Comparison of ENCODE assay signal across 8 mouse cellular contexts in genomic region chr1:134093771-134094526, GRCm38 (mm10). TPM values are rescaled to one million over a fixed set of nuclear protein-coding genes. Genes with fewer than 3 reads are reported as not detected.
DNase-seq lines count a peak whose midpoint lies in the region; ATAC-seq and TF ChIP-seq lines count a peak whose summit lies in the region.

No protein-coding gene starts in this region.

- H3K4me2 ChIP-seq in kidney, embryonic 16.5 days (replicated peaks; ENCODE audit: low read depth, low read length) = peak overlapping the region; percentile 90
- peak overlapping the region; percentile 89 for H3K4me2 ChIP-seq in hindbrain, embryonic 15.5 days
- peak overlapping the region; percentile 66 for H3K4me2 ChIP-seq in lung, postnatal 0 days (replicated peaks; ENCODE audit: low read depth, low read length)

- H3K9ac ChIP-seq in kidney, embryonic 16.5 days (replicated peaks; ENCODE audit: low read length) = peak overlapping the region; percentile 76
- no peak overlapping the region; the same call in 1 of the 2 replicates for H3K9ac ChIP-seq in hindbrain, embryonic 15.5 days
- 0 out of 2 replicates have a peak overlapping the region, but pooled peaks have one; percentile 26 for H3K9ac ChIP-seq in lung, postnatal 0 days (replicated peaks; ENCODE audit: low read depth)

- DNase-seq in kidney, adult 18-20 months = no peak
- peak; percentile 87 for DNase-seq in lung, postnatal 0 days (ENCODE audit: low spot score)
- DNase-seq in embryo, embryonic 9.5 days (ENCODE audit: extremely low spot score) = no peak
- DNase-seq in layer of hippocampus, postnatal 25 days (ENCODE audit: extremely low spot score in 1 of 2, low spot score in 1 of 2) = no peak

- peak; percentile 62 for TF ChIP-seq EP300 in lung, postnatal 0 days (IDR thresholded peaks at IDR 0.05)

- WGBS in kidney, embryonic 16.5 days = 56% methylated on average over 13 of the region's 13 CpGs
- 59% methylated on average over 13 of the region's 13 CpGs for WGBS in hindbrain, embryonic 15.5 days
- 38% methylated on average over 11 of the region's 13 CpGs for WGBS in lung, postnatal 0 days
- 58% methylated on average over 13 of the region's 13 CpGs for WGBS in small intestine, adult 2 months

- peak overlapping the region; percentile 57 for H3K4me3 ChIP-seq in kidney, embryonic 16.5 days (ENCODE audit: low read length)
- H3K4me3 ChIP-seq in brown adipose tissue, adult 24 weeks (ENCODE audit: insufficient read depth, low read depth, low read length) = peak overlapping the region; percentile 66
- peak overlapping the region; percentile 49 for H3K4me3 ChIP-seq in hindbrain, embryonic 15.5 days
- no peak overlapping the region; the same call in 1 of the 2 replicates for H3K4me3 ChIP-seq in lung, postnatal 0 days (ENCODE audit: low read depth, low read length)
- peak overlapping the region; percentile 70 for H3K4me3 ChIP-seq in small intestine, adult 2 months (ENCODE audit: low read depth, low read length)

- peaks cover 50% of the 10 kb centered on the region for H3K4me1 ChIP-seq in kidney, embryonic 16.5 days (ENCODE audit: insufficient read depth, low read length)
- H3K4me1 ChIP-seq in brown adipose tissue, adult 24 weeks (ENCODE audit: control insufficient read depth, insufficient read depth, insufficient read length, low read length) = peaks cover 60% of the 10 kb centered on the region
- H3K4me1 ChIP-seq in hindbrain, embryonic 15.5 days (replicated peaks) = peaks cover 50% of the 10 kb centered on the region
- peaks cover 64% of the 10 kb centered on the region for H3K4me1 ChIP-seq in lung, postnatal 0 days (ENCODE audit: insufficient read depth, low read depth, low read length)
- peaks cover 59% of the 10 kb centered on the region for H3K4me1 ChIP-seq in small intestine, adult 2 months (ENCODE audit: control insufficient read depth, insufficient read depth, insufficient read length, low read length)

- no peak for TF ChIP-seq CTCF in lung, postnatal 0 days (IDR thresholded peaks at IDR 0.05)
- no peak for TF ChIP-seq CTCF in small intestine, adult 2 months (IDR thresholded peaks at IDR 0.05; ENCODE audit: extremely low read depth, insufficient read length, insufficient replicate concordance, low read depth, low read length)

- H3K36me3 ChIP-seq in kidney, embryonic 16.5 days (ENCODE audit: insufficient read depth, low read length) = no peaks in the 10 kb centered on the region
- H3K36me3 ChIP-seq in hindbrain, embryonic 15.5 days = no peaks in the 10 kb centered on the region
- H3K36me3 ChIP-seq in lung, postnatal 0 days (ENCODE audit: insufficient read depth, low read length) = no peaks in the 10 kb centered on the region
- H3K36me3 ChIP-seq in small intestine, adult 2 months (ENCODE audit: control insufficient read depth, insufficient read depth, low read length) = no peaks in the 10 kb centered on the region

- no peaks in the 10 kb centered on the region for H3K27me3 ChIP-seq in kidney, embryonic 16.5 days (ENCODE audit: insufficient read depth, low read length)
- no peaks in the 10 kb centered on the region for H3K27me3 ChIP-seq in hindbrain, embryonic 15.5 days
- no peaks in the 10 kb centered on the region for H3K27me3 ChIP-seq in lung, postnatal 0 days (replicated peaks; ENCODE audit: insufficient read depth, low read length)
- no peaks in the 10 kb centered on the region for H3K27me3 ChIP-seq in small intestine, adult 2 months (ENCODE audit: control insufficient read depth, insufficient read depth, low read length)

- ATAC-seq in kidney, embryonic 16.5 days (ENCODE audit: low FRiP score, low TSS enrichment) = no peak
- no peak for ATAC-seq in hindbrain, embryonic 15.5 days (ENCODE audit: low FRiP score, low read depth)
- ATAC-seq in lung, postnatal 0 days = peak; percentile 16

- H3K27ac ChIP-seq in kidney, embryonic 16.5 days (ENCODE audit: low read length) = peak overlapping the region; percentile 94
- H3K27ac ChIP-seq in brown adipose tissue, adult 24 weeks (replicated peaks; ENCODE audit: low read depth, low read length) = peak overlapping the region; percentile 100
- peak overlapping the region; percentile 76 for H3K27ac ChIP-seq in hindbrain, embryonic 15.5 days (replicated peaks)
- H3K27ac ChIP-seq in lung, postnatal 0 days (ENCODE audit: low read length) = peak overlapping the region; percentile 97
- peak overlapping the region; percentile 97 for H3K27ac ChIP-seq in small intestine, adult 2 months (ENCODE audit: insufficient read depth, low read depth, low read length)

- TF ChIP-seq POLR2A in small intestine, adult 2 months (IDR thresholded peaks at IDR 0.05; ENCODE audit: low read depth, low read length) = no peak

- H3K9me3 ChIP-seq in kidney, embryonic 16.5 days (ENCODE audit: low read length) = no peaks in the 10 kb centered on the region
- no peaks in the 10 kb centered on the region for H3K9me3 ChIP-seq in hindbrain, embryonic 15.5 days
- no peaks in the 10 kb centered on the region for H3K9me3 ChIP-seq in lung, postnatal 0 days (ENCODE audit: low read length)

RNA-seq across cellular contexts. Expression of gene Btg2, which starts 15.0 kb away (rescaled TPM):
- polyA plus RNA-seq in kidney, embryonic 16.5 days (2015; fragmentation: Nextera tagmentation; extraction: Ambion mirVana) = 36.2 and 38.2 TPM in 2 replicates
- 16.6 and 53.4 TPM in 2 replicates for polyA plus RNA-seq in brown adipose tissue, adult 24 weeks (2012; ENCODE audit: insufficient read depth, insufficient read length, missing spikeins)
- 30.4 and 49.0 TPM in 2 replicates for polyA plus RNA-seq in hindbrain, embryonic 15.5 days (2015; fragmentation: Nextera tagmentation; extraction: Ambion mirVana)
- 177 and 184 TPM in 2 replicates for polyA plus RNA-seq in lung, postnatal 0 days (2015; fragmentation: Nextera tagmentation; extraction: Ambion mirVana)
- polyA plus RNA-seq in small intestine, adult 2 months (2012; rRNA removed) = 18.0 and 73.7 TPM in 2 replicates
- 10 to 100 TPM; 17.0 to 18.1 TPM for total RNA-seq in layer of hippocampus, postnatal 25 days (2021)

RNA-seq across cellular contexts. Expression of gene Chit1, which starts 17.1 kb away (rescaled TPM):
- polyA plus RNA-seq in kidney, embryonic 16.5 days (2015; fragmentation: Nextera tagmentation; extraction: Ambion mirVana) = 0.17 and 0.21 TPM in 2 replicates
- not detected in 2 replicates for polyA plus RNA-seq in brown adipose tissue, adult 24 weeks (2012; ENCODE audit: insufficient read depth, insufficient read length, missing spikeins)
- 0.37 and 0.38 TPM in 2 replicates for polyA plus RNA-seq in hindbrain, embryonic 15.5 days (2015; fragmentation: Nextera tagmentation; extraction: Ambion mirVana)
- 0.29 TPM in 1 of 2 replicates, not detected in the other for polyA plus RNA-seq in lung, postnatal 0 days (2015; fragmentation: Nextera tagmentation; extraction: Ambion mirVana)
- polyA plus RNA-seq in small intestine, adult 2 months (2012; rRNA removed) = 1.6 TPM in 1 of 2 replicates, not detected in the other
- total RNA-seq in layer of hippocampus, postnatal 25 days (2021) = under 1 TPM in 1 of 2 experiments, not detected in 1; 0.22 TPM

RNA-seq across cellular contexts. Expression of gene Fmod, which starts 56.9 kb away (rescaled TPM):
- polyA plus RNA-seq in kidney, embryonic 16.5 days (2015; fragmentation: Nextera tagmentation; extraction: Ambion mirVana) = 12.5 and 17.1 TPM in 2 replicates
- 0.38 and 0.55 TPM in 2 replicates for polyA plus RNA-seq in brown adipose tissue, adult 24 weeks (2012; ENCODE audit: insufficient read depth, insufficient read length, missing spikeins)
- polyA plus RNA-seq in hindbrain, embryonic 15.5 days (2015; fragmentation: Nextera tagmentation; extraction: Ambion mirVana) = 10.2 and 11.0 TPM in 2 replicates
- polyA plus RNA-seq in lung, postnatal 0 days (2015; fragmentation: Nextera tagmentation; extraction: Ambion mirVana) = 9.7 and 10.0 TPM in 2 replicates
- polyA plus RNA-seq in small intestine, adult 2 months (2012; rRNA removed) = 0.48 and 0.86 TPM in 2 replicates
- total RNA-seq in layer of hippocampus, postnatal 25 days (2021) = 1 to 10 TPM; 3.2 to 5.4 TPM
